Mouse (Mus musculus) thymus, adult 2 months (tissue): ENCODE data around the gene Slc12a9. TPM values are rescaled to one million over a fixed set of nuclear protein-coding genes. Genes with fewer than 3 reads are reported as not detected.

Experiments
- DNase-seq: peaks from one replicate; pipeline ENCODE4 v3.0.0; 2021
- H3K27ac ChIP-seq: fragments of 200-500 bp; 2 replicates; pipeline ENCODE4 v1.5.1; 2012; ENCODE audit warnings: low read length, control low read depth; ENCODE audit not compliant: control insufficient read depth, insufficient read depth
- H3K27me3 ChIP-seq: fragments of 200-500 bp; 2 replicates; pipeline ENCODE4 v1.6.1; 2012; ENCODE audit warnings: mild to moderate bottlenecking, low read length, moderate library complexity, mixed read lengths; ENCODE audit not compliant: control insufficient read depth, insufficient read depth
- H3K36me3 ChIP-seq: fragments of 200-500 bp; 2 replicates; pipeline ENCODE4 v1.6.1; 2012; ENCODE audit warnings: mild to moderate bottlenecking, low read length, moderate library complexity; ENCODE audit not compliant: control insufficient read depth, insufficient read depth
- H3K4me1 ChIP-seq: fragments of 200-500 bp; replicated peaks from 2 replicates; pipeline ENCODE4 v1.6.1; 2012; ENCODE audit warnings: low read length; ENCODE audit not compliant: control insufficient read depth, insufficient read depth
- H3K4me3 ChIP-seq: fragments of 200-500 bp; 2 replicates; pipeline ENCODE4 v1.5.1; 2012; ENCODE audit warnings: mild to moderate bottlenecking, low read length, control low read depth, moderate library complexity; ENCODE audit not compliant: control insufficient read depth, insufficient read depth
- CTCF ChIP-seq: fragments of 200-500 bp; IDR thresholded peaks from 2 replicates; pipeline ENCODE4 v1.5.1; 2012; ENCODE audit warnings: mild to moderate bottlenecking, control low read depth, low read length, moderate library complexity, borderline replicate concordance; ENCODE audit not compliant: control insufficient read depth, poor library complexity, insufficient read depth; ENCODE audit errors: extremely low read depth
- POLR2A ChIP-seq: fragments of 200-500 bp; IDR thresholded peaks from 2 replicates; pipeline ENCODE4 v1.6.1; 2012; ENCODE audit warnings: mild to moderate bottlenecking, low read length, control low read depth, moderate library complexity; ENCODE audit not compliant: control insufficient read depth, poor library complexity, insufficient read depth; ENCODE audit errors: extremely low read depth
- WGBS: fragments of 180-500 bp; shearing (Covaris S2); methylation state at CpG from one replicate; pipeline ENCODE4 v1.1.7; 2018; 5-methylcytosine and 5-hydroxymethylcytosine counted together
- polyA plus RNA-seq: library from polyadenylated mRNA; depleted of rRNA; stranded (reverse); fragments of >200 nt; gene quantifications from 2 replicates; pipeline ENCODE4 v1.2.3, GENCODE M21; 2012

Slc12a9 gene
- polyA plus RNA-seq, 1 experiment = 39.2 TPM

- H3K36me3 ChIP-seq = no peaks in the 10 kb centered on the region
- no peak overlapping the region for H3K27ac ChIP-seq
- no peak overlapping the region for H3K4me3 ChIP-seq
- H3K27me3 ChIP-seq = no peaks in the 10 kb centered on the region
- 70% methylated on average over 7 of the region's 7 CpGs for WGBS
- DNase-seq = no peak
- H3K4me1 ChIP-seq = peaks cover 14% of the 10 kb centered on the region
- TF ChIP-seq POLR2A = no peak
- TF ChIP-seq CTCF = no peak
Measured at GRCm38 (mm10) chr5:137342407-137343012, 9.1 kb upstream of the Slc12a9 start.

- H3K27me3 ChIP-seq = no peaks in the 10 kb centered on the region
- H3K36me3 ChIP-seq = no peaks in the 10 kb centered on the region
- H3K27ac ChIP-seq = no peak overlapping the region
- WGBS = 90% methylated on average over 6 of the region's 6 CpGs
- no peak for DNase-seq
- TF ChIP-seq CTCF (no peak), POLR2A (no peak)
- no peak overlapping the region for H3K4me3 ChIP-seq
- H3K4me1 ChIP-seq = peaks cover 9% of the 10 kb centered on the region
Measured at GRCm38 (mm10) chr5:137340222-137340621, 6.8 kb upstream of the Slc12a9 start.

- WGBS = 52% methylated on average over 22 of the region's 22 CpGs
- no peak overlapping the region for H3K4me3 ChIP-seq
- no peaks in the 10 kb centered on the region for H3K27me3 ChIP-seq
- TF ChIP-seq POLR2A (no peak), CTCF (no peak)
- H3K36me3 ChIP-seq = no peaks in the 10 kb centered on the region
- peaks cover 9% of the 10 kb centered on the region for H3K4me1 ChIP-seq
- H3K27ac ChIP-seq = no peak overlapping the region
- no peak for DNase-seq
Measured at GRCm38 (mm10) chr5:137339290-137339979, 6.0 kb upstream of the Slc12a9 start.

DNA sequence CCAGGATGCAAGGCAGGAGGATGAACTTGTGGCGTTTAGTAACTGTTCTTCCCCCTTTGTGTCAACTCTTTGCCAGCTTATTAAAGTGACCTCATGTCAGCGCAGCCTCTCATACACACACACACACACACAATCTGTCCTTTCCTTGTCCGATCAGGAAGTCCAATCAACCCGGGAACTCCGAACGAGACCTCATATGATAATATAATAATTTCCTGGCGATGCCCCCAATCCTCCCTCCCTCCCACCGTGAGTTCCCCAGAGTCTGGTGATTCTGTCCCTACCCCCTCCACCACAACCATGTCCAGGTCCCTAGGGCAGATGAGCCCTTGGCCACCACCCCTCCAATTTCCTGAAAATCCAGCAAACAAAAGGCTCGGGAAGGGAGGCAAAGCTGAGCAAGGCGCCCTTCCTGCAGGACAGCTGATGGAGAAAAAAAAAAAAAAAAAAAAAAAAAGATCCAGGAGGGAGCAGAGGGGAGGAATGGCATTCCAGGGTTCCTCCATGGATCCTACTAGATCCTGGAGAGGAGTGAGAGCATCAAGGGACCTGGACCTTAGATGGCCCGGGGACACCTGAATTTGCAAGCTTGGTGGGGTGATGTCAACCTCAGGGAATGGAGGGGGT, 5.4 kb upstream of the Slc12a9 start:
- no peaks in the 10 kb centered on the region for H3K27me3 ChIP-seq
- H3K27ac ChIP-seq = no peak overlapping the region
- H3K4me1 ChIP-seq = peaks cover 10% of the 10 kb centered on the region
- H3K4me3 ChIP-seq = peak overlapping the region; percentile 37
- H3K36me3 ChIP-seq = no peaks in the 10 kb centered on the region
- no peak for TF ChIP-seq CTCF
- TF ChIP-seq POLR2A = no peak
- WGBS = 4% methylated on average over 11 of the region's 11 CpGs
- no peak for DNase-seq

DNA sequence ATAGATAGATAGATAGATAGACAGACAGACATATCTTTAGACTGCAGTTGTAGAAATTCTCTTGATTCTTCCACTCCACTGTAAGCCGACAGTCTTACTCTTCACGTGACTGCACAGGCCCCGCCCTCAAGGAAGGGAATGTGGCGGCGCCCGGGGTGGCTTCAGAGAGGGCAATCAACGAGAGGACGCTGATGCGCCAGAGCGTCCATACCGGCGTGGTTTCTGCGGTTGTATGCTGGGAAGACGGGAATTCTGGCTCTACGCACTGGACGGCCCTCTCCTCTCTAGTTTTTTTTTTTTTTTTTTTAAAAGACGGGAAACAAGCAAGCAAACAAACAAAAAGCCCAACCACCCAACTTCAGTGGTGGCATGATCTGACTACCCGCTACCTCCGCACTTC, 4.9 kb upstream of the Slc12a9 start:
- Histone ChIP-seq H3K36me3 (no peaks in the 10 kb centered on the region), H3K27ac (no peak overlapping the region), H3K27me3 (no peaks in the 10 kb centered on the region), H3K4me3 (peak overlapping the region; percentile 37), H3K4me1 (peaks cover 12% of the 10 kb centered on the region)
- no peak for TF ChIP-seq CTCF
- TF ChIP-seq POLR2A = no peak
- under 1% methylated on average over 19 of the region's 19 CpGs for WGBS
- peak; percentile 83 for DNase-seq

GRCm38 (mm10) chr5:137337190-137337589, 3.8 kb upstream of the Slc12a9 start:
- Histone ChIP-seq H3K27ac (no peak overlapping the region), H3K36me3 (no peaks in the 10 kb centered on the region), H3K4me1 (peaks cover 22% of the 10 kb centered on the region), H3K4me3 (no peak overlapping the region), H3K27me3 (no peaks in the 10 kb centered on the region)
- TF ChIP-seq CTCF (no peak), POLR2A (no peak)
- no peak for DNase-seq
- whole genome bisulfite sequencing = 92% methylated on average over 8 of the region's 8 CpGs

GRCm38 (mm10) chr5:137335066-137335465, 1.7 kb upstream of the Slc12a9 start:
- no peaks in the 10 kb centered on the region for H3K27me3 ChIP-seq
- H3K4me3 ChIP-seq = no peak overlapping the region
- H3K4me1 ChIP-seq = peaks cover 25% of the 10 kb centered on the region
- DNase-seq = no peak
- H3K27ac ChIP-seq = no peak overlapping the region
- TF ChIP-seq POLR2A (no peak), CTCF (no peak)
- H3K36me3 ChIP-seq = no peaks in the 10 kb centered on the region
- 93% methylated on average over 6 of the region's 6 CpGs for WGBS
